Mouse (Mus musculus) megakaryocyte-erythroid progenitor cell, adult 5-6 weeks (primary cell): ENCODE measurements around the gene Mbnl2. TPM values are rescaled to one million over a fixed set of nuclear protein-coding genes. Genes with fewer than 3 reads are reported as not detected.

Experiments used
- ATAC-seq: replicated peaks from 2 replicates; pipeline ENCODE4 v1.8.0; 2016; ENCODE audit warnings: mild to moderate bottlenecking, inconsistent platforms; ENCODE audit not compliant: severe bottlenecking, poor library complexity, low FRiP score, low TSS enrichment
- total RNA-seq, 2 experiments: library from RNA; stranded (forward) in 1 of 2; stranded (reverse) in 1 of 2; fragments of 200-1000, 215-1000 nt in 1 of 2; fragments of >200 nt in 1 of 2; fragmentation: Nextera tagmentation in 1 of 2; gene quantifications; 2 replicates each; pipeline ENCODE4 v1.2.3; 2014 to 2017

Mbnl2 gene
- total RNA-seq, 2 experiments from 2014 or later: 33.1 to 35.3 TPM

DNA sequence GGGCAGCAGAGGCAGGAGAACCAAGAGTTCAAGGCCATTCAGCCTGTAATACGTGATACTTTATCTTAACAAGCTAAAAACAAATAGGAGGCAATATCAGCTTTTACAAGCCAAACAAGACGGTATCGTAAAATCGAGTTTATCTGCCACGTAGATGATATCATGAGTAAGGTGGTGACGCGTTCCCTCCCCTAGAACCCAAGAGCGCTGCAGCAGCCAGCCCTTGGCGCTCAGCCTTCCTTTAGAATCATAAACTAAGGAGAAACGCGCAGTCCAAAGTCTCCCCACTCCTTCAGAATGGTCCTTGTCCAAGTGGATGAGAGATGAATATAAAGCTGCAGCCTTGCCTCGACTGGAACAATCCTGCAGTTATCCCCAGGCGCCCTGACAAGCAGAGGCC is 166.4 kb downstream of the Mbnl2 start:
- no peak for ATAC-seq

DNA sequence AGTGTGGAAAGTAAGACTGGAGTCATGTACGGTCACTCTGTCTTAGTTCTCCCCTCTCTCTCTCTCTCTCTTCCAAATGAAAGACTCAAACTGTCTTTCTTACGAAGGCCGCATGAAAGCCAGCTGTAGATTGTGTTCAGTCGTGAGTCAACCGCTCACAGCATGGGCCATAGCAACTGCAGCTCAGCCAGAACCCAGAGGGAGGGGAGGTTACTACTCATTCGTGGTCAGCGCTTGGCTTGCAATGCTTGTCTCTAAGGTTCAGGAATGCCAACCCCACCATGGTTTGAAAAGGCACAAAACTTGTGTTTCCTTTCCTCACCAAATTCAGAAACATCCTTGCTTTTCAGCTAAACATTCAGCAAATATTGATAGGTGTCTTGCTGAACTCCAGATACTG is 178.8 kb downstream of the Mbnl2 start:
- ATAC-seq: no peak

DNA sequence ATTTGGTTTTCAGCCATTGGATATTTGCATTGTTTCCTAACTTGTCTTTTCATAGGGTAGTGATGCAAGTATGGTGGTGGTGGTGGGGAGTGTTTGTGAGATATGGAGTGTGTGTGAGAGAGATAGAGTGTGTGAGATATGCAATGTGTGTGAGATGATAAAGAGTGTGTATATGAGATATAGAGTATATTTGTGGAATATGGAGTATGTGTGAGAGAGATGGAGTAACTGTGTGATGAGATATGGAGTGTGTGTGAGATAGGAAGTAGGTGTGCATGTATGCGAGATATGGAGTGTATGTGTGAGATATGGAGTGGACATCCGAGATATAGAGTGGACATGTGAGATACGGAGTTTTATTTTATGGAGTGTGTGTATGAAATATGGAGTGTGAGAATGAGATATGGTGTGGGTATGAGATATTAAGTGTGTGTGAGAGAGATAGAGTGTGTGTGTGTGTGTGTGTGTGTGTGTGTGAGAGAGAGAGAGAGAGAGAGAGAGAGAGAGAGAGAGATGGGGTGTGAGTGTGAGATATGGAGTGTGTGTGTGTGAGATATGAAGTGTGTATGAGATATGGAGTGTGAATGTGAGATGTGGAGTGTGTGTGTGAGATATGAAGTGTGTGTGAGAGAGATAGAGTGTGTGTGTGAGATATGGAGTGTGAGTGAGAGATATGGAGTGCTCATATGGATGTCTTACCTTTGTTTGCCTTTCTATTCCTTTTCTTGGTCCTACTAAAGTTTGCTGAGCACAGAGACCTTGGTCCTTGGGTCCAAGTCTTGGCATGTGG is 188.7 kb downstream of the Mbnl2 start:
- no peak; the same call in 1 of the 2 replicates for ATAC-seq

DNA sequence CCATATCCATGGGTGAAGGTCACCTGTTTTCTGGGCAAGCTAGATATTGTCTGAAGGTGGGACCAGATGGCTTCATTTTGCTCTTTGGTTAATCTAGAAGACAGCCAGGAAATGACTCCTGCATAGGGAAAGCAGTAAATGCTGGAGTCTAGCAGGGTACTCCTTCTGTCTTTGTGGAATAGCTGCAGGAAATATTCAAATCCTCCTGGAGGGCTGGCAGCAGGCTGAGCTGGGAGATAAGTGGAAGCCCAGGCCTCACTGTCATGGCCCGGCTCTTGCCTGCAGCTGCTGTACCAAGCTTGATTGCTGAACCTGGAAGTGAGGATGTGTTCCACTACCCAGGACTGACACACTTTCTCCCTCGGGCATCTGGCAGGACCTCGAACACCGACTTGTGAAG is 191.3 kb downstream of the Mbnl2 start:
- ATAC-seq: no peak

DNA sequence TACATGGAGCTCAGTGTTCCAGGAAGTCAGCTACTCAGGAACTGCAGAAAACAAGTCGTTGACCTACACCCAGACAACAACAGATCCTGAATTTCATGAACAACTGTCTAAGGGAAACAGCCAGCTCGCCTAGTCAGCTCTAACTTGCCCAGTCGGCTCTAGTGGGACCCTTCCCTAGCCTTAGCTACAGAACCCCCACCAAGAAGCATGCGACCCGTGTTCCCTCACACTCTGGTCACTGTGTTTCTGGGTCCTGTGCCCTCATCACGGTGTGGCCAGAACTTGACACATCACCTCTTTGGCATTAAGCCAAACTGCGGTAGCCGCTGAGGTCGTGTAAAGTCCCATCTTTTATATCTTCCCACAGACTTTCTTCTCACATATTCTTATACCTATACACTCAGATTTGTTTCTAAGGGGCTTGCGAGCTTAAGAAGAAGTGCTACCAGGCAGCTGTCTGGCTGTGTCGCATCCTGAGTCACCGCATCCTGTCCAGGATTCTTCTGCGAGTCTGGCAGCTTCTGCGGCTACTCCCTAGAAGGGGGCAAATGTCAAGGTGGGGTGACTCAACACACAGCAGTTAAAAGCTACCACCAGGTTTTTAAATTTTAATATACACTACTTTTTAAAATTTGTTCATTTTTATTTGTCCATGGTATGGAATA is 193.8 kb downstream of the Mbnl2 start:
- ATAC-seq: no peak

DNA sequence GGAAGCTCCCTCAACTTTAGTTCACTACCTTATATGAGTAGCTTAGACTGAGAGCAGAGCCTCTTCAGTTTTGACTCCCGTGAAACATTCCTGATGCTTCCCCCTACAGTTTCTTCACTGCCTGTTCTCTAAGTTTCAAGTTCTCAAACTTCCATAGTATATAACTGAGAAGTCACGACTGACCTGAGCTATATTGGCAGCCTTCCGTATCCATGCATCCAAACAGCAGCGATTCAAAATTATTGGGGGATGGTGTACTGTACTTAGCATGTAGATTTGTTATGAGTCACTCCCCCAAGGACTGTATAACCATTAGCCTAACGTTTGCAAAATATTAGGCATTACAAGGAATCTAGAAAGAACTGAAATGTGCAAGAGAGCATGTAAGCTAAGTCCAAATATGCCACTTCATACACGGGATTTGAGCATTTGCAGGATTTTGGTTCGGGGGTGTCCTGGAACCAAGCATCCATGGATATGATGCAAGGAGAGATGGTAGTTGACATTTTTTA is 200.8 kb downstream of the Mbnl2 start:
- ATAC-seq: no peak

DNA sequence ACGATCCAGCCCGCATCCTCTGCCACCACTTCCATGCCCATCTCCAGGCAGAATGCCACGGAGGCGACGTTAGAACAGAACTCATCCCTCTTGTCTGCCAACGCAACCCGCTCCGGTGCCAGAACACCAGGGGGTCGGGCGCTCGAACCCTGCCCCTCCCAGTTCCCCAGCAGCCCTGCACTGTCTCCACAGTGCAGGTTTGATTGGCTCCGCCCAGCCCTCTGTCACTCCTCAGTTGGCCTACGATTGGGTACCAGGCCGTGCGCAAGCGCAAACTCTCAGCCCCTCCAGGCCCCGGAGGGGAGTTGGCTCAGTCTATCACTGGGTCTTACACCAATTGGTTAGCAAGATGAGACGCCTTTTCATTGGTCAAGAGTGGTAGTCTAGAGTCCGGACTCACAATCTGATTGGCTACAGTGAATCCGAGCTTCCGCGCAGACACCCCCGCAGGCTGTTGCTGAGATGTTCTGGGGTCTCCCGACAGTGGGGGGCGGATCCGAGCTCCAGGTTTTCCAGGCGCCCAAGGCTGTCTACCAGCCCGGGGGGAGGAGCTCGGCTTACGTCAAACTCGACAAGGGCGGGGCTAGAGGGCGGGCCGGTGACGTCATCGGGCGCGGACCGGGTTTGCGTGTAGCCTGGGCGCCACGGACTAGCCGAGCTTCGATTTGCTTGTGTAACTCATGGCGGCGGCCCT is 202.0 kb downstream of the Mbnl2 start:
- ATAC-seq: peak; percentile 89

DNA sequence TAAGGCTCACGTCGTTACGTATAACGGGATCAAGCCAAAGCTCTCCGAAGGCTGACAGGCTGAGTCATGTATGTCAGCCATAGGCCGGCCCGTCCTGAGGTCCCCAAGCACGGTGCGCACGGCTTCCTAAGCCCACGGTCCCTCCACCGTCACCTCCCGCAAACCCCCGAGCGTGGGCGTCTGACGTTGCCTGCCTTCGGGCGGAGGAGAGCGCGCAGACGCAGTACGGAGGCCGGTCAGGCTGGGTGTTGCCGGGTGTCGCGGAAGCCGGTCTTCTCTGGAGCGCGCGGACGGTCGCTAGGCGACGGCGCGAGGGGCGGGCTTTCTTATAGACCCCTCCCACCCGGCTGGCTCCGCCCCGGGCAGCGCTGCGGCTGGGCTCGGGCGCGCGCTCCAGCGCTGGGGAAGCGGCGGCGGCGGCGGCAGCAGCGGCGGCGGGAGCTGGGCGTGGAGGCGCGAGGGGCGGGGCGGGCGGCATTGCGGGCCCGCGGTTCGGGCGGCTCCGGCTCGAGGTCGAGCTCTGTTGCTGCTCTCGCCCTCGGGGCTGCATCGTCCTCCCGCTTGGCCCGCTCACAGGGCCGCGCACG is 202.6 kb downstream of the Mbnl2 start, which contains the start of gene Rap2a:
TSS of gene Rap2a (plus strand) at position 463 of the 587 bp plus-strand sequence.
- peak; percentile 78 for ATAC-seq

DNA sequence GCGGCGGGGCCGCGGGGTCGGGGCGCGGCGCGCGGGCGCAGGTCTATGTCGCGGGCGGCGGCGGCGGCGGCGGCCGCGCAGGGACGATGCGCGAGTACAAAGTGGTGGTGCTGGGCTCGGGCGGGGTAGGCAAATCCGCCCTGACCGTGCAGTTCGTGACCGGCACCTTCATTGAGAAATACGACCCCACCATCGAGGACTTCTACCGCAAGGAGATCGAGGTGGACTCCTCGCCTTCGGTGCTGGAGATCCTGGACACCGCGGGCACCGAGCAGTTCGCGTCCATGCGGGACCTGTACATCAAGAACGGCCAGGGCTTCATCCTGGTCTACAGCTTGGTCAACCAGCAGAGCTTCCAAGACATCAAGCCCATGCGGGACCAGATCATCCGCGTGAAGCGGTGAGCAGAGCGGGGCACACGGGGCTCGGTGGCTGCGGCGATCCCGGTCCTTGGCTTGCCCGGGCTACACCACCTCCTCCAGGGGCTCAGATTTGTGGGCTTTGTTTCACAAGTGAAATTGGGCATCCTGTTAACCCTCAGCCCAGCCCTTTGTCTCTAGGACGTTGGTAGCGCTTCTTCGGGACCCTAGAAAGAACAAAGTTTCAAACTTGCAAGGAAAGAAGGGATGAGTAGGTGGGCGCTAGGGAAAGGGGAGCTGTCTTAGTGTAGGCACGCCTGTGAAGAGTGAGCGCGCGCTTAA is 203.3 kb downstream of the Mbnl2 start:
- ATAC-seq: no peak

DNA sequence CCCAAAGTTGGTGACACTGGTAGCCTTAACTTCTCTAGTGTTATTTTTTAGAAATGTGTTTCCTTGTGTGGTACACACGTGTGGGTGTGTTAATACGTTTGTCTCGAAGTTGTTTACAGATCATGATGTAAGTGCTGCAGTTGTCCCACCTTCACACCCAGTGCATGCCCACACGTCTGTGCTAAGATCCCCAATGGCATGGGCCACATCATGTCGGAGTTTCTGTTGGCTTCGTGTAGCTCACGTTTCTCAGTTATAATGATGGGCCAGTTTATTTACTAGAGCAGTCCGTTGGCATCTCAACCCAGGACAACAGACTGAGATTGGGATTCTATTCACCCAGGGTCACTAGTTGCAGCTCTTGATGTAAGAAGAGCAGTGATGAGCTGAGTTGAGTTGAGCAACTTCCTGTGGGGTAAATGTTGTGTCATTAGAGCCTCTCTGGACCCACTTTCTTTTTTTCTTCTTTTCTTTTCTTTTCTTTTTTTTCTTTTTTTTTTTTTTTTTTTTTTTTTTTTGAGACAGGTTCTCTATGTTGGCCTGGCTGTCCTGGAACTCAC is 205.0 kb downstream of the Mbnl2 start:
- ATAC-seq: no peak

DNA sequence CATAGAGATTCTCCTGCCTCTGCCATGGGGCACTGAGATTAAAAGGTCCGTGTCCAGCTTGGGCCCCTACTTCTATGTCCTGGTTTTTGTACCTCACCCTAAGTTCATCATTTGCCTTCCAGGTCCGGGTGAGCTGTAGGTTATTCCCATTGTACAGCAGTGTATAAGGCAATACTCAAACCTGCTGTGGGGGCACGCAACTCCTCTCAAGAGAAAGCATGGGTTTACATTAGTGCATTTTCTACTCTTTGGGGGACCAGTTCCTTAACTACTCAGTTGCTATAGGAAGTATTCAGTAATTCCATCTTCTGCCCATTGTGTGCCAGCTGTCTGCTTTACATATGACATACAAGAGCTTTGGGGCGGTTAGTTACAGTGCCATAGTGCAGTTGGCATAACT is 205.5 kb downstream of the Mbnl2 start:
- no peak for ATAC-seq

Other genes with a start within 250 kb of the Mbnl2 start
- gene Oxgr1, start 233.2 kb upstream of the Mbnl2 start, total RNA-seq (2014; fragmentation: Nextera tagmentation): not detected in 2 replicates
- gene Oxgr1, start 233.2 kb upstream of the Mbnl2 start, total RNA-seq (2017): not detected in 2 replicates
- gene Rap2a, start 202.8 kb downstream of the Mbnl2 start, total RNA-seq (2014; fragmentation: Nextera tagmentation): 3.4 and 4.6 TPM in 2 replicates
- 3.1 and 3.7 TPM in 2 replicates for gene Rap2a, start 202.8 kb downstream of the Mbnl2 start, total RNA-seq (2017)